Mouse (Mus musculus): Measurements from ENCODE around the gene Gkn2. TPM values are rescaled to one million over a fixed set of nuclear protein-coding genes. Genes with fewer than 3 reads are reported as not detected.

The Gkn2 gene
- polyA plus RNA-seq (2015; fragmentation: Nextera tagmentation; extraction: Ambion mirVana): not detected in 2 replicates

DNA sequence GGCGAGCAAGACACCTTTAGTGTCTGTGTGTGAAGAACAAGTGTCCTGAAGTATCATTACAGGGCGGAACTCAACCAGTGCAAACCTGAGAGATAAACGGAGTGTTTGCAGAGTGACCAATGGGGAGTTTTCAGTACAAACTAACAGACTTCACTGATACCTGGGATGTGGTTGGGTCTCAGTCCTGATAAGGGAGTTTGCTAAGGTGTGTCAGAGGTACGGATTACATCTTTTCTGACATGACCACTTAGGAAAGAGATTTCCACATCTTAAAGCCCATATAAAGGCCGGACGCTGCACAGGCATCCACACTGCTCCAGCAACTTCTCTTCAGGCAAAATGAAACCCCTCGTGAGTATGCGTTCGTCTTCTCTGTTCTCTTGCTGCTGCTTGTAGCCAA lies at the start of gene Gkn2:
Gkn2 (plus strand) TSS at position 301 of the 400 bp plus-strand sequence.
- H3K9ac ChIP-seq: no peak within 1 kb of the TSS
- no peaks in the 10 kb centered on the region for H3K27me3 ChIP-seq
- WGBS: 87% methylated on average over 9 of the region's 9 CpGs
- no peak within 1 kb of the TSS for H3K4me2 ChIP-seq (replicated peaks)
- H3K27ac ChIP-seq: no peak within 1 kb of the TSS
- H3K4me1 ChIP-seq: no peaks in the 10 kb centered on the region
- H3K4me3 ChIP-seq: no peak within 1 kb of the TSS
- no peaks in the 10 kb centered on the region for H3K9me3 ChIP-seq
- ATAC-seq (ENCODE audit: low FRiP score, low read depth): no peak
- no peaks in the 10 kb centered on the region for H3K36me3 ChIP-seq

DNA sequence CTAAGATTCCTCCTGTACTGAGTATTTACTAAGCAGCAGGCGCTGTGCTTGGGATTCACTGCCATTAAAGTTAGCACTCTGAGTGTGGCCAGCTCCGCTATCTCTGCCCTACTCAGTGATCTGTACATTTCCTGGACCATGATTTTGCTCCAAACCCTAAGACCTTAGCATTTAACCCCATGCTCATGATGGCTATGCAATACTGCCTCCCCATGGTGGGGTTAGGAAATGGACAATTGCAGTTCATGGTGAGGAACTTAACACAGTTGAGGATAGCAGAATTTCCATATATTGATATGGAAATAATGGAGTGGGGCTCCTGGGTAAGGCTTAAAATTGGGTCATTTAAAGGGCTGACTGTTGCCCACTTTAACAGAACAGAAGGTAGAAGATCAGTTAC lies 49.8 kb upstream of the Gkn2 start:
- Histone ChIP-seq H3K27ac (no peak overlapping the region), H3K9me3 (no peaks in the 10 kb centered on the region), H3K27me3 (no peaks in the 10 kb centered on the region), H3K4me1 (no peaks in the 10 kb centered on the region; the same call in 1 of the 2 replicates), H3K9ac (no peak overlapping the region), H3K4me3 (no peak overlapping the region), H3K36me3 (0 out of 2 replicates have a peak, but pooled peaks cover 5% of the 10 kb centered on the region), H3K4me2 (replicated peaks) (no peak overlapping the region)
- no peak for ATAC-seq (ENCODE audit: low FRiP score, low read depth)
- 92% methylated on average over 2 of the region's 2 CpGs for WGBS

DNA sequence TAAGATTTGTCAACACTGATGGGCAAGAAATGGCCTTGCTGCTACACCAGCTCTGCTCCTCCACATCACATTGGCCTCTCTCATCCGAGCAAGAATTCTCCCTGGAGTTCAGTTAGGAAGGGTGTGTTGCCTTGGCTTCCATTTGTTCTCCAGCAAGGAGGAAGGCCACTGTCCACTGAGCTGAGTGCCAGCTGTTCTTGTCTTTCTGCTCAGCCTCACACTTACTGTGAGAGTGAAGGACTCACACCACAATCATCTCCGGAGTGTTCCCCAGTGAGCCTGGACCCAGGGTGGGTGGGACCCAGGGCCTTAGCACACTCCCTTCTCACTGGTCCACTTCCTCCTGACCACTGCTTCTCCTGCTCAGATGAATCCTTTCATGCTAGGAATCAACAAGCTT lies 46.2 kb upstream of the Gkn2 start:
- Histone ChIP-seq H3K9me3 (no peaks in the 10 kb centered on the region), H3K27ac (no peak overlapping the region), H3K27me3 (no peaks in the 10 kb centered on the region), H3K4me1 (peaks cover 30% of the 10 kb centered on the region), H3K4me3 (no peak overlapping the region), H3K36me3 (0 out of 2 replicates have a peak, but pooled peaks cover 5% of the 10 kb centered on the region), H3K4me2 (replicated peaks) (no peak overlapping the region), H3K9ac (no peak overlapping the region)
- 91% methylated on average over 2 of the region's 2 CpGs for WGBS
- no peak for ATAC-seq (ENCODE audit: low FRiP score, low read depth)

DNA sequence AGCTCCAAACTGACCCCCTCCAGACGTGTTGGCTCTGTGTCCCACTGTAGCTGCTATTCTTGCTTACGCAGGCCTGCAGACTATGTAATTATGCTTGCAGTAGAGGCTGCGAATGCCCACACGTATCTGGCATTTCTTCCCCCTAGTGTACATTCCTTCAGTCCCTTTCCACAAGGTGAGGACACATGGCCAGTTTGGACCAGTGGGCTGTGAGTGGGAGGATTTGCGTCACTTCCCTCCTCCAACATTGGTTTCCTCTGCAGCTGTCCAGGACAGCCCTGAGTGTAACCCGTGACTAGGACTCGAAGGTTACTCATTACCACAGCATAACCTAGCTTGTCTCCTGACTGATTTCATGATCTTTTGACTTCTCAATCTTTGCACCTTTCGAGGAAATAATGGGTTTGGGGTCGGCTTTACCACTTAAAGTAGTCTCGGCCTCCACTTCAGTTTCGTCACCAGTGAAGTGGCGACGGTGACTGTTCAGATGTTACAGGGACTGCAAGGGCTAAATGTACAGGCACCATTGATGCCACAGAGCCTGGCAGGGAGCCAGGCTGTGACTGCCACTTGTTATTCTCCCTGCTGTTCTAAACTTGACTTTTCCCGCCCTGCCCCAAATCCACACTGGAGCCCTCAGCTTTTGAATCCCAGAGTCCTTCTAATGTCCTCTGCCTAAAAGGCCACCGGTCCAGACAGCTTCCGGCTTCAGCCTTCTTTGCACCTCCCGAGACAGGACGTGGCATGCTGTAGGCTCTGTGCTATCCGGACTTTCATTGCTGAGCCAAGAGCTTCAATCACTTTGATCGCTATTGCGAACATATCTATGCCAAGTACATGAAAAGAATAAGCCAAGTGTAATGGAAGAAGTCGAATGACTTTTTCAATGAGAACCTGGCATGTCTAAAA lies 44.6 kb upstream of the Gkn2 start:
- H3K4me3 ChIP-seq: no peak overlapping the region
- ATAC-seq (ENCODE audit: low FRiP score, low read depth): no peak

DNA sequence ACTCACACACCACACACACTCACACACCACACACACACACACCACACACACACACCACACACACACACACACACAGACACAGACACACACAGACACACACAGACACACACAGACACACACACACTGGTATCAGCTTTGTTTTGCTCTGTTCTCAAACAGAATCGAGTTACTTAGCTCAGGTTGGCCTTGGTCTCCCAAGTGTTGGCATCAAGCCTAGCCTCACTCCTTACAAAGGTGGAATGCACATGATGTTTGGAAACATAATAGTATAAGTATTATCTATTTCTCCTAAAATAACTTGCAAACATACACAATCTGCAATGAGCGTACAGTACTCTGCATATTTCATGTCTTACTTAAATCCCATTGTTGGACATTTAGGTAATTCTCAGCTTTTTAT lies 40.8 kb upstream of the Gkn2 start:
- peak overlapping the region; percentile 74 for H3K4me3 ChIP-seq
- no peak overlapping the region for H3K27ac ChIP-seq
- peaks cover 56% of the 10 kb centered on the region for H3K4me1 ChIP-seq
- H3K9ac ChIP-seq: no peak overlapping the region
- H3K4me2 ChIP-seq (replicated peaks): peak overlapping the region; percentile 90
- H3K27me3 ChIP-seq: no peaks in the 10 kb centered on the region
- H3K36me3 ChIP-seq: no peaks in the 10 kb centered on the region
- WGBS: 64% methylated on average over 2 of the region's 2 CpGs
- no peaks in the 10 kb centered on the region for H3K9me3 ChIP-seq
- no peak for ATAC-seq (ENCODE audit: low FRiP score, low read depth)

More for the DNA sequence above, 44.6 kb upstream of the Gkn2 start:
- Histone ChIP-seq H3K36me3 (0 out of 2 replicates have a peak, but pooled peaks cover 5% of the 10 kb centered on the region), H3K9ac (no peak overlapping the region), H3K27ac (no peak overlapping the region), H3K4me1 (peaks cover 43% of the 10 kb centered on the region), H3K27me3 (no peaks in the 10 kb centered on the region), H3K4me2 (replicated peaks) (no peak overlapping the region), H3K9me3 (no peaks in the 10 kb centered on the region)
- 83% methylated on average over 22 of the region's 22 CpGs for WGBS

DNA sequence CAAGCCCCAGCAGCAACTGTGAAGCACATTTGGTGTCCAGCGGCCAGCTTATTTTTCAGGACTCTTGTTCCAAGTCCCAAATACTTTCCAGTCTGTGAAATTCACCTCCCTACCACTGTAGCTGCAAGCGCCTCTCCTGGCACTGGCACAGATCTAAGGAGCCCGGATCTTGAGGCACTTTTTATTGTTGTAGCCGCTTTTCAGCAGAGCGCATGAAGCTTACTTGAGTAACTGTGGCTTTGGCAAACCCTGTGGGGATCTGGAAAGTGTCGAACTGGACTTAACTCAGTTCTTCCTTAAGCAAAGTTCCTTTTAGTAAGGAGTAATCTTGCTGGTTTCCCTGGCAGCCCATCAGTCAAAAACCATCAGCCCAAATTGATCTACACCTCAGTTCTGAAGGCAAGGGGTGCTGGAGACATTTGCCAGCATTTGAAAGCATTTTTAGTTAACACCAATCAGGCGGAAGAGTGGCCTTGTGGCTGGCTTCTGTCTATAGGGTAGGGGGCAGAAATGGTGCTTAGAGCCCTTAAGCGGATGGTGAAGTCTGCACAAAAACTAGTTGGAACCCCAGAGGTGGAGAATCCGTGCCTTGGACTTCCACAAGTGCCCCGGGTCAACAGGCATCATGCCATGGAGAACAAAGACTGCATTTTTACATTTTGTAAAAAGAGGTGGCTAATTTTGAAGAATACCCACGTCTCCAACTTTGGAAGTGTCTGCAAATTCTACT lies 38.6 kb upstream of the Gkn2 start:
- peak; percentile 42; the same call in 1 of the 2 replicates for ATAC-seq (ENCODE audit: low FRiP score, low read depth)
- Histone ChIP-seq H3K9me3 (no peaks in the 10 kb centered on the region), H3K4me1 (peaks cover 48% of the 10 kb centered on the region), H3K27me3 (no peaks in the 10 kb centered on the region), H3K4me3 (peak overlapping the region; percentile 74), H3K27ac (peak overlapping the region; percentile 94), H3K9ac (peak overlapping the region; percentile 98), H3K36me3 (no peaks in the 10 kb centered on the region), H3K4me2 (replicated peaks) (peak overlapping the region; percentile 90)
- 2% methylated on average over 11 of the region's 11 CpGs for WGBS

DNA sequence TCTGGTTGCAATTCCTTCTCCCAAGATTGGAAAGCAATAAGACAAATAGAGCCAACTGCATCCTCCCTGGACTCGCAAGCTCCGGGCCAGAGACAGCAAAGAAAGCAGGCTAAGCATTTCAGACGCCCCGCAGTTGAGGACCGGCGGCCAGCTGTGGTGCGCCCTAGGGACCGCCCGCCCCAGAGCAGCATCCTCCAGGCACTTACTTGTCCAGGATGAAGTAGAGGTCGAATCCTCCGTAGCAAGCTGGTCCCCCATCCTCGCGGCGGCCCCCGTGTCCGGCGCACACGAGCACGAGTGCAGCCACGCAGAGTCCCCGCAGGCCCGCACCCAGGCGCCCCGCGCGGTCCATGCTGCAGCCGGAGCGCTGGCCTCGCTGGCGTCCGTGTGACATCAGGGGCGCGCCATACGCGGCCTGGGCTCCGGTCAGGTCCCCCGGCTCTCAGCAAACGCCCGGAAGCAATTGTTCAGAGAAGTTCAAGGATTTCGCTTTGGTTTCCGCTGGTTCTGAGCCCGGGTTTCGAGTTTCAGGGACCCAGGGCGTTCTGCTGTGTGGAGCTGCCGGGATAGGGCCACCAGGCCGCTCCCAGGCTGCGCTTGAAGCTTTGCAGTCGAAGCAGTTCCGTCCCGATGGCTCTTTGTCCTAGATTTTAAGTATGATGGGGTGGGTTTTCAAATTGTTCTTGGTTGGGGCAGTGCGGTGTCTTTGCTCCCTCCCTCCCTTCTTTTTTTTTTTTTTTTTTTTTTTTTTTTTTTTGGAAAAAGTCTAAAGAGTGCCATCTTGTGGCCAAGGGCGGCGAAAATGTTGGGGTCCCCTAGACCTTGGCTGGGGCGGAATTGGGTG lies 37.8 kb upstream of the Gkn2 start, which contains the start of gene Antxr1:
Antxr1 (minus strand) TSS at position 731 of the 844 bp plus-strand sequence.
- ATAC-seq (ENCODE audit: low FRiP score, low read depth): peak; percentile 67
- under 1% methylated on average over 54 of the region's 54 CpGs for WGBS

DNA sequence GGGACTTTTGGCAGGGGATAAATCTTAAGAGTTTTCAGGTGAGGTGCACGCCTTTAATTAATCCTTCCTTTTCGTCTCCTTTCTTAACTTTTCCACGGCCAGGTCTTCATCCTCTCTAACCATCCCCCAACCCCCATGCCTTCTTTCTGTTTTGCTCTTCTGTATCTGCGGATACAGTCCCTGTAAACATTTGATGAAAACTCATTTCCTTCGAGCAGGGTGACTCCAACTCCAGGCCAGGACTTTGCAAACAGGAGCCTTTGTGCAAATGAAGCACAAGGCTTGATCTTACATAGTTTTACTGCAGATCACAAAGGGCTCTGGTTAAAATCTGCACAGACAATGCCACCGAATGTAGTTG lies 37.2 kb upstream of the Gkn2 start:
- Histone ChIP-seq H3K4me3 (peak overlapping the region; percentile 74; the same call in 1 of the 2 replicates), H3K4me2 (replicated peaks) (peak overlapping the region; percentile 90; the same call in 1 of the 2 replicates)

More for the DNA sequence above, 37.8 kb upstream of the Gkn2 start, which contains the start of gene Antxr1:
- H3K4me1 ChIP-seq: peaks cover 40% of the 10 kb centered on the region
- no peaks in the 10 kb centered on the region for H3K9me3 ChIP-seq
- H3K27me3 ChIP-seq: no peaks in the 10 kb centered on the region
- H3K9ac ChIP-seq: peak within 1 kb of the TSS; percentile 98
- H3K4me3 ChIP-seq: peak within 1 kb of the TSS; percentile 74
- peak within 1 kb of the TSS; percentile 90 for H3K4me2 ChIP-seq (replicated peaks)
- H3K36me3 ChIP-seq: no peaks in the 10 kb centered on the region
- H3K27ac ChIP-seq: peak within 1 kb of the TSS; percentile 94

DNA sequence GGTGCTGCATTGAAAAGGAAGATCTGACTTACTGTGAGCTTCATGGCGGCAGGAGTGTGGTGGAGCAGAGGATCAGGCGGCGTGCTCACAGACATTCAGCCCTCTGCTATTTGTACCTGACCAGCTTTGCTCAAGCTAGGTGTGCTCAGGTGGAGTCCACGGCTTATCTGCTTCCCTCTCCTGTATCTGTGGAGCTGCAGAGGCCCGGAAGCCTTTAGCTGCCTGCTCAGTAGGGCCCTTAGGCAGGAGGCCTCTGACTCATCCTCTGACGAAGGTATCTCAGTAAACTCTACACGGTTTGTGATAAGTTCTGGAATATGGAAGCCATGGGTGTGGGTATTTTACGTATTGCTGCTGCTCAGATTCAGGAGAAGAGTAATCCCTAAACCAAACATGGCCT lies 22.3 kb upstream of the Gkn2 start, which contains the start of gene Gkn1:
Gkn1 (minus strand) TSS at position 114 of the 400 bp plus-strand sequence.
- WGBS: 86% methylated on average over 8 of the region's 8 CpGs
- Histone ChIP-seq H3K9ac (no peak within 1 kb of the TSS), H3K27ac (no peak within 1 kb of the TSS), H3K36me3 (no peaks in the 10 kb centered on the region), H3K4me3 (no peak within 1 kb of the TSS), H3K27me3 (no peaks in the 10 kb centered on the region), H3K4me2 (replicated peaks) (no peak within 1 kb of the TSS), H3K9me3 (no peaks in the 10 kb centered on the region), H3K4me1 (peaks cover 4% of the 10 kb centered on the region; the same call in 1 of the 2 replicates)
- no peak for ATAC-seq (ENCODE audit: low FRiP score, low read depth)

More for the DNA sequence above, 37.2 kb upstream of the Gkn2 start:
- 0 out of 2 replicates have a peak overlapping the region, but pooled peaks have one; percentile 33 for H3K27ac ChIP-seq
- H3K36me3 ChIP-seq: no peaks in the 10 kb centered on the region
- H3K4me1 ChIP-seq: peaks cover 34% of the 10 kb centered on the region
- no peak overlapping the region; the same call in 1 of the 2 replicates for H3K9ac ChIP-seq
- 24% methylated on average over 6 of the region's 6 CpGs for WGBS
- no peak; the same call in 1 of the 2 replicates for ATAC-seq (ENCODE audit: low FRiP score, low read depth)
- no peaks in the 10 kb centered on the region for H3K27me3 ChIP-seq
- H3K9me3 ChIP-seq: no peaks in the 10 kb centered on the region

DNA sequence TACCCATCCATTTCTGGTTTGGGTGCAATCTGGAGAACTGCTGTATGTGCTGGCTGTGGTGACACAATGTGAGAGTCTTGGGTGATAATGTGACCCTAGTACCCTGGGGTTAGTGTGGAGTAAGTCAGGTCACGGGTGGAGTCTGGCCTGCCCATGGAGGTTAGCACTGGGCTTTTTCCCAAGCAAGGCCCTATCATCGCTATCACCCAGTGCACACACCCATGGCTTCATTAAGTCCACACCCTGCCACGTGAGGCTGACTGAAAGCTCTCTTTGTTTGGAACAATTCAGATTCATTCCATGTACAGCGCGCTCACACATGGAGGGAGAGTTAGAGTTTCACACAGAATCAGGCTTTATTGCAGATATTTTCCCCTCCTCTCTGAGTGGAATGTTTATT lies 18.7 kb upstream of the Gkn2 start:
- no peak for ATAC-seq (ENCODE audit: low FRiP score, low read depth)
- Histone ChIP-seq H3K36me3 (no peaks in the 10 kb centered on the region), H3K4me2 (replicated peaks) (no peak overlapping the region), H3K4me1 (peaks cover 4% of the 10 kb centered on the region; the same call in 1 of the 2 replicates), H3K9ac (no peak overlapping the region), H3K9me3 (no peaks in the 10 kb centered on the region), H3K4me3 (no peak overlapping the region), H3K27ac (no peak overlapping the region), H3K27me3 (no peaks in the 10 kb centered on the region)
- 80% methylated on average over 5 of the region's 5 CpGs for WGBS

DNA sequence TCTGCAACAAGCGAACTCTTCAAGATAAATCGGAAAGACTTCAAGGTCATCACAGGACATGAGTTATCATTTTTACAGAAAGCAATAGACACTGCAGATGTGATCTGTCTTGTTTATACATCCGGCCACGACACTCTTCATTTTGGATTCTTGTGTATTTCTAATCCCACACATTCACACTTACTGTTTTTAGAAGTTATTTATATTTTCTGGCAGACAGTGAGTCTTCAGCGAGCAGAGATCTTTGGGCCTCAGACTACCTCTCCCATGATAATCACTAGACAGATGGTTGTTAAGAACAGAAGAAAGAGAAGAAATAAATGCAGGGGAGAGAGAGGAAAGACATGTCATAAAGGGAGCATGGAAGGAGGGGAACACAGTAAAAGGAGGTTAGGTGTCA lies 3.9 kb upstream of the Gkn2 start:
- Histone ChIP-seq H3K4me3 (no peak overlapping the region), H3K9ac (no peak overlapping the region), H3K27ac (no peak overlapping the region), H3K4me2 (replicated peaks) (no peak overlapping the region), H3K36me3 (no peaks in the 10 kb centered on the region), H3K27me3 (no peaks in the 10 kb centered on the region), H3K4me1 (no peaks in the 10 kb centered on the region), H3K9me3 (no peaks in the 10 kb centered on the region)
- 90% methylated on average over 5 of the region's 5 CpGs for WGBS
- no peak for ATAC-seq (ENCODE audit: low FRiP score, low read depth)

Data from limb, embryonic 13.5 days (tissue).